Mouse (Mus musculus): ENCODE measurements around the gene Ppm1j.
"Not testable (repeated sequence)": the region's sequence is repeated elsewhere in the genome, so short reads cannot be mapped to it uniquely, and the experiment has no call there.

Ppm1j gene

DNA sequence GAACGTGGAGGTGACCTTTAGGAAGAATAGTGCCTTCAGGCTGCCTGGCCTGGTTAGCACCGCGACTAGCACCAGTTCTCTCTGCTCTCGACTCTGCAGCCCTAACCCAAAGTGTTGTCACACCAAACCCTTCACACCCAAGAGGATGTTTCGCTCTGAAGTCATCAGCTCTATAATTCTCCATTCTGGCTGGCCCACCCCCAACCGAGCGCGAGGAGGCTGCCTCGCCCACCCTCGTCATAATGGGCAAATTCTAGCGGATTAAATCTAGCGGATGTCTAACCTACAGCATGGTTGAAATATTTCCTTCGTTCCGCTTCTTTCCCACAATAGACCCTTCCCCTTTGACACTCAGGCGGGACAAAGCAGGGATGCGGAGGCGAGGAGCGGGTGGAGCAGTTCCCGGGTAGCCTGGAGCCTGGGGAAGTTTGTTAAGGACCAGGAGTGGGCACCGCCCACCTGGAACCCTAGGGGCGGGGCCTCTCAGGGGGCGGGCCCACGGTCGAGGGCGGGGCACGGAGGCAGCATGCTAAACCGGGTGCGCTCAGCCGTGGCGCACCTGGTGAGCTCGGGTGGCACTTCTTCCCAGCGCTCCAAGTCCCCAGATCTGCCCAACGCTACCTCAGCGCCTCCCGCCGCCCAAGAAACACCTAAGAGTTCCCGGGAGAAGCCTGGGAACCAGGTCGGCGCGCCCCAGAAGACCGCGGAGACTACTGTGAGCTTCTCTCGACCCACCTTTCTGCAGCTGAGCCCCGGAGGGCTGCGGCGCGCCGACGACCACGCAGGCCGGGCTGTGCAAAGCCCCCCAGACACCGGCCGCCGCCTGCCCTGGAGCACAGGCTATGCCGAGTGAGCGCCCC, at the start of gene Ppm1j:
Ppm1j (plus strand) TSS at position 496 of the 860 bp plus-strand sequence.
- peak; percentile 91 for DNase-seq (ENCODE audit: low read depth, low spot score)

GRCm38 (mm10) chr3:104732907-104733306, 47.9 kb upstream of the Ppm1j start:
- DNase-seq (ENCODE audit: low read depth, low spot score), result no peak

DNA sequence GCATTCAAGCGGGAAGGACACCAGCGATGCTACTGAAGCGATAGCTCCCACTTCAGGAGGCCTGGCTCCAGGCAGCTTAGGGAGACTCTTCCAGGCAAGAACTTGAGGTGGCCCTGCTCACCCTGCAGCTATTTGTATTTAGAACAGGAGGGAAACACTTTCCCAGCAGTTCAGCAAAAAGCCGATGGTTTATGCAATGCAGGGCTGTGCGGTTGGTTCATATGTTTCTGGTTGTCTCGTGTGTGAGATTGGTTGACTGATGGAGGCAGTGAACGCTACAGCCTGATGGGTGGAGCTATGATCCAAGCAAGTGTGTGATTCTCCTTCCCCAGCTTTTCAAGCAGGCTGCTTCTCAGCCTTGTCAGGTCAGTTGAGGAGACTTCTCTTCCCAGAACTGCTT, 46.2 kb upstream of the Ppm1j start:
- no peak for DNase-seq (ENCODE audit: low read depth, low spot score)

DNA sequence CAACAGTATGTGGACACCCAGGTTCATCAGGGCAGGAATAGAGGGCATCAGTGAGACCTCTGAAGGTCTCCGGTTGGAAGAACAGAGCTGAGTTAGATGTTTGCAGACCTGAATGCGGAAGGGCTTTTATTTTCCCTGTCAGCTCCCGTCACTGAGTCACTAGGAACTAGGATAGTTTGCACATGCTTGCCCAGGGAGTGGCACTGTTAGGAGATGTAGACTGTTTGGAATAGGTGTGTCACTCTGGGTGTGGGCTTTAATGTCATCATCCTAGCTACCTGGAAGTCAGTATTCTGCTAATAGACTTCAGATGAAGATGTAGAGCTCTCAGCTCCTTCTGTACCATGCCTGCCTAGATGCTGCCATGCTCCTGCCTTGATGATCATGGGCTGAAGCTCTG, 38.9 kb upstream of the Ppm1j start:
- DNase-seq (ENCODE audit: low read depth, low spot score), result no peak

GRCm38 (mm10) chr3:104743161-104743560, 37.7 kb upstream of the Ppm1j start:
- no peak for DNase-seq (ENCODE audit: low read depth, low spot score)

DNA sequence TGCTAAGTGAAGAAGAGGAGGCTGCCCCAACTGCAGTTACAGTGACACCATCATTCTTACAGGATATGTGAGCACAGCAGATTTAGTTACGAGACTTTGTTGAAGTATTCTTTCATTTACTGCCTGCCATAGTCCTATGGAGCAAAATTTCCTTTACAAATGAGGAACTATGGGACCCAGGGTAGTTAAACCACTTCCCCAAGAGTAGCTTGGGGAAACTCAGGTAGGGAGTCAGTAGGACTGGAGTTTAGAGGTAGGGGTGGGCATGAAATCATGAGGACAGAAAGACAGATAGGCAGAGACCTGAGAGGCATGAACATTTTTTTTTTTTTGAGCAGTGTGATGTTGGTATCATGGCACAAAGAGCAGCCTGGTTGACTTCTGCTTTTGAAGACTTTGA, 37.0 kb upstream of the Ppm1j start:
- DNase-seq (ENCODE audit: low read depth, low spot score), result no peak

GRCm38 (mm10) chr3:104752845-104753244, 28.0 kb upstream of the Ppm1j start:
- DNase-seq (ENCODE audit: low read depth, low spot score), result peak; percentile 31

- DNase-seq (ENCODE audit: low read depth, low spot score), result peak; percentile 80
Observed at GRCm38 (mm10) chr3:104758406-104758805, 22.4 kb upstream of the Ppm1j start.

- DNase-seq (ENCODE audit: low read depth, low spot score), result no peak
Observed at GRCm38 (mm10) chr3:104758869-104759268, 22.0 kb upstream of the Ppm1j start.

DNA sequence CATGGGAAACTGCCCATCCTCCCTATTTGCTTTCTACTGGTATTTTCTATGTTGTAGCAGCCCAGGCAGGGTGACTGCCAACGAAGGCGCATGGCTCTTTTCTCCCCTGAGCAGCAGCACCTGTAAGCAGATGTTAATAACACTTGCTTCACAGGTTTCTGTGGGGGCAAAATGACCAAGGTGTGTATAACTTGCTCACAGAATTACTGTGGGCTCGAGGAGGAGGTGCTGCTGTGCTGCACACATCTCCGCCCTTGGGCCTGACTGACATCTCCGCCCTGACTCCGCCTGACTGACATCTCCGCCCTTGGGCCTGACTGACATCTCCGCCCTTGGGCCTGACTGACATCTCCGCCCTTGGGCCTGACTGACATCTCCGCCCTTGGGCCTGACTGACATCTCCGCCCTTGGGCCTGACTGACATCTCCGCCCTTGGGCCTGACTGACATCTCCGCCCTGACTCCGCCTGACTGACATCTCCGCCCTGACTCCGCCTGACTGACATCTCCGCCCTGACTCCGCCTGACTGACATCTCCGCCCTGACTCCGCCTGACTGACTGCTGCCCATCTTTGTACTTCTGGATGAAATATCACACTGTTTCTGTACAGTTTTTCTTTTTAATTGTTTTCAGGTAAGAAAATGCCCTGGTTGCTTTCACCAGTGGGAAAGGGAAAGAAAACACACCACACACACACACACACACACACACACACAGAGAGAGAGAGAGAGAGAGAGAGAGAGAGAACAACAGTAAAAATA, 18.6 kb upstream of the Ppm1j start:
- DNase-seq (ENCODE audit: low read depth, low spot score), result not testable (repeated sequence)

- DNase-seq (ENCODE audit: low read depth, low spot score), result peak; percentile 76
Observed at GRCm38 (mm10) chr3:104765021-104765420, 15.8 kb upstream of the Ppm1j start.

- no peak for DNase-seq (ENCODE audit: low read depth, low spot score)
Observed at GRCm38 (mm10) chr3:104767141-104767540, 13.7 kb upstream of the Ppm1j start.

- DNase-seq (ENCODE audit: low read depth, low spot score), result no peak
Observed at GRCm38 (mm10) chr3:104767716-104768115, 13.1 kb upstream of the Ppm1j start.

GRCm38 (mm10) chr3:104769135-104769534, 11.7 kb upstream of the Ppm1j start:
- no peak for DNase-seq (ENCODE audit: low read depth, low spot score)

DNA sequence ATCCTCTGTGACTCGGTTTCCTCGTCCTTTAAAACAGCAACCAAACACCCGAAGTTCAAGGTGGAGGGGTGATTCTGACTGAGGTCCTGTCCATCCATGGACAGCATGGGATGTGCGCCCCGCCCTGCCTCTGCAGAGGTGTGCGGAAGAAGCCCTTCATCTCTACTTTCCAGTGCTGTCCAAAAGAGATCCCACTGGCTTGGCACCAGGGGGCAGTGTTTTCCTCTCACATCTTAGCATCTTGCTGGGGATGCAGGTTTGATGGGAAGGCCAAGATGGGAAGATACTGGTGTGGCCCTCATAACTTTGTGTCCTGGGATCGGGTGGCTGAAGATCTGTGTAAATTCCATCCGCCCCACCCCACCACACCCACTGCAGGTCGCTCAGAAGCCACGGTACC, 10.8 kb upstream of the Ppm1j start:
- DNase-seq (ENCODE audit: low read depth, low spot score), result peak; percentile 84

GRCm38 (mm10) chr3:104770918-104771317, 9.9 kb upstream of the Ppm1j start:
- no peak for DNase-seq (ENCODE audit: low read depth, low spot score)

- DNase-seq (ENCODE audit: low read depth, low spot score), result no peak
Observed at GRCm38 (mm10) chr3:104771460-104771859, 9.4 kb upstream of the Ppm1j start.

GRCm38 (mm10) chr3:104773301-104773700, 7.6 kb upstream of the Ppm1j start:
- no peak for DNase-seq (ENCODE audit: low read depth, low spot score)

GRCm38 (mm10) chr3:104777342-104777741, 3.5 kb upstream of the Ppm1j start:
- DNase-seq (ENCODE audit: low read depth, low spot score), result peak; percentile 34

- DNase-seq (ENCODE audit: low read depth, low spot score), result peak; percentile 83
Observed at GRCm38 (mm10) chr3:104779949-104780348, 907 bp upstream of the Ppm1j start.

- peak; percentile 59 for DNase-seq (ENCODE audit: low read depth, low spot score)
Observed at GRCm38 (mm10) chr3:104781471-104781903, 631 bp downstream of the Ppm1j start, which contains the start of gene Fam19a3. Gene Fam19a3 (minus strand): TSS chr3:104781840.

DNA sequence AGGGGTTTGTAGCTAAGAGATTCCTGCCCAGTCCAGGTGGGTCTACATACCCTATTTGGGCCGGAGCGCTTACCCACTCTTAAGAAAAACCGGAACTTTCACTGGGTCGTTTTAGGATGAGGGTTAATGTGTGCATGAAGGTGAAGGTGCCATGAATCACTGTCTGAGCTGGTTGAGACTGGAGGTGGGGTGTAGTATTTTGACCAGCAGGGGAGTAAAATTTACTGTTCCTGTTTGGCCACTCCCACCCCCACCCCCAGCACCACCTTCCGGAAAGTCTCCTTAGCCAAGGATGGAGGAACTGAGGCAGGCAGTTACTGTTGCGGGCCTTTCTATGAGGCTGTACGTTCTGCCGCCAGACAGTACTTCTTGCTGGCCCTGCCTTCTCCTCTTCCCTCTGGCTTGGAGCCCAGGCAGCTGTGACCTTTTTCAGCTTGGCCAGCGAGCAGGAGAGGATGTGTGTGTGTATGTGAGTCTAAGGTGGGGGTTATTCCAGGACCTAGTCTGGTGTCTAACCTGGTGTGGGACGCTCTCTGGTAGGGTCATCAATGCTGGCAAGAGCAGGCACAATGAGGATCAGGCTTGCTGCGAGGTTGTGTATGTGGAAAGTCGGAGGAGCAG, 1.3 kb downstream of the Ppm1j start:
- DNase-seq (ENCODE audit: low read depth, low spot score), result peak; percentile 90

Data from R1 (cell line).